ENCODE assay signal across 11 mouse cellular contexts in genomic region chr7:135580306-135581091, GRCm38 (mm10). TPM values are rescaled to one million over a fixed set of nuclear protein-coding genes. Genes with fewer than 3 reads are reported as not detected.
DNase-seq lines count a peak whose midpoint lies in the region; ATAC-seq and TF ChIP-seq lines count a peak whose summit lies in the region.
"Had no signal": no experiment of that assay in that cellular context is flagged by ENCODE, and none has a peak within 500 bp of the region (broad histone marks: within the 10 kb centered on the region; RNA-seq: fewer than 3 reads in every experiment).

No protein-coding gene starts in this region.

- TF ChIP-seq RAD21 in CH12.LX (IDR thresholded peaks at IDR 0.05; ENCODE audit: low read depth, low read length), result no peak

- no peak overlapping the region for H3K27ac ChIP-seq in CH12.LX (ENCODE audit: insufficient read depth, low read depth)
- no peak overlapping the region for H3K27ac ChIP-seq in midbrain, postnatal 0 days (ENCODE audit: low read depth, low read length)
- H3K27ac ChIP-seq: heart, adult 2 months had no signal

- ATAC-seq in monocyte, adult 5-6 weeks (replicated peaks; ENCODE audit: insufficient number of reproducible peaks, low FRiP score, low TSS enrichment, poor library complexity, severe bottlenecking), result peak; percentile 86
- ATAC-seq in midbrain, postnatal 0 days (ENCODE audit: low FRiP score), result no peak

- TF ChIP-seq EP300 in CH12.LX (IDR thresholded peaks at IDR 0.05; ENCODE audit: low read length), result no peak

- peaks cover 6 to 13% of the 10 kb centered on the region in 2 experiments for H3K4me1 ChIP-seq in CH12.LX (ENCODE audit: control insufficient read depth in 1 of 2, insufficient read depth in 2 of 2)
- H3K4me1 ChIP-seq in midbrain, postnatal 0 days (ENCODE audit: insufficient read depth, low read length), result no peaks in the 10 kb centered on the region

- H3K9me3 ChIP-seq in CH12.LX (replicated peaks; ENCODE audit: low read length), result no peaks in the 10 kb centered on the region
- no peaks in the 10 kb centered on the region for H3K9me3 ChIP-seq in midbrain, postnatal 0 days (ENCODE audit: low read length)

- H3K36me3 ChIP-seq in CH12.LX (replicated peaks in 1 of 2; ENCODE audit: control insufficient read depth in 1 of 2, insufficient read depth in 1 of 2, low read length in 1 of 2), result no peaks in the 10 kb centered on the region
- no peaks in the 10 kb centered on the region for H3K36me3 ChIP-seq in midbrain, postnatal 0 days (ENCODE audit: insufficient read depth, low read length)

- dilution Hi-C loops in CH12.LX (cut with MboI; ENCODE audit: extremely low pct_ligation_motif_present, extremely low pct_unique_long_range_greater_than_20kb, low sequenced_read_pairs), result no loop called here

- H3K4me2 ChIP-seq in CH12.LX (ENCODE audit: insufficient read depth, low read depth, poor library complexity, severe bottlenecking), result no peak overlapping the region
- no peak overlapping the region for H3K4me2 ChIP-seq in midbrain, postnatal 0 days (ENCODE audit: low read depth, low read length, poor library complexity, severe bottlenecking)

- no peaks in the 10 kb centered on the region for H3K79me2 ChIP-seq in CH12.LX (replicated peaks; ENCODE audit: control insufficient read depth, extremely low read depth, insufficient read depth, poor library complexity, severe bottlenecking)

- DNase-seq in CD4-positive helper T cell, adult 2 months (ENCODE audit: low read depth, low spot score), result peak; percentile 62
- no peak for DNase-seq in CH12.LX (ENCODE audit: extremely low read depth)
- peak; percentile 82 for DNase-seq in layer of hippocampus, adult 9-11 months
- DNase-seq in kidney, adult 9 months, result no peak
- no peak for DNase-seq in heart, adult 9 months (ENCODE audit: low spot score in 2 of 2)
- DNase-seq in midbrain, postnatal 0 days (ENCODE audit: low spot score), result no peak
- DNase-seq: heart, adult 2 months; kidney, adult 8-10 months; lung, postnatal 14 days had no signal

- no peak for TF ChIP-seq CTCF in CH12.LX (conservative IDR thresholded peaks at IDR 0.05 in 1 of 2, IDR thresholded peaks at IDR 0.05 in 1 of 2; ENCODE audit: low read depth in 2 of 2, low read length in 2 of 2)
- TF ChIP-seq CTCF in midbrain, postnatal 0 days (IDR thresholded peaks at IDR 0.05), result no peak

- no peak overlapping the region for H3K4me3 ChIP-seq in CH12.LX (replicated peaks in 1 of 3; ENCODE audit: low read depth in 2 of 3, low read length in 2 of 3, poor library complexity in 1 of 3)
- no peak overlapping the region for H3K4me3 ChIP-seq in midbrain, postnatal 0 days (ENCODE audit: low read depth, low read length)
- H3K4me3 ChIP-seq: heart, adult 2 months had no signal

- WGBS in midbrain, postnatal 0 days, result 74% methylated on average over 7 of the region's 7 CpGs

- H3K9ac ChIP-seq in CH12.LX (ENCODE audit: insufficient read depth, low read depth), result no peak overlapping the region
- no peak overlapping the region for H3K9ac ChIP-seq in midbrain, postnatal 0 days (replicated peaks; ENCODE audit: low read length, poor library complexity, severe bottlenecking)

- in situ Hi-C loops in CH12.LX (cut with MboI; ENCODE audit: low pct_ligation_motif_present, low pct_unique_long_range_greater_than_20kb, low sequenced_read_pairs), result no loop called here

- no peaks in the 10 kb centered on the region for H3K27me3 ChIP-seq in CH12.LX (replicated peaks)
- H3K27me3 ChIP-seq in midbrain, postnatal 0 days (ENCODE audit: insufficient read depth, low read length), result no peaks in the 10 kb centered on the region

- TF ChIP-seq POLR2A in CH12.LX (IDR thresholded peaks at IDR 0.05; ENCODE audit: low read depth, low read length), result no peak

TF ChIP-seq in CH12.LX, 34 proteins besides CTCF, POLR2A, EP300 and RAD21:
- TF ChIP-seq BHLHE40 (IDR thresholded peaks at IDR 0.05; ENCODE audit: low read depth, low read length) (0 out of 2 replicates have a peak, but pooled peaks have one; percentile 16), ZMIZ1 (IDR thresholded peaks at IDR 0.05; ENCODE audit: low read depth, low read length) (no peak), USF1 (IDR thresholded peaks at IDR 0.05; ENCODE audit: low read depth, low read length) (peak; percentile 37)
TF ChIP-seq in CH12.LX: peak in this region for 2.

RNA-seq across cellular contexts. Expression of gene Ptpre, which starts 43.2 kb away (rescaled TPM):
- total RNA-seq in CH12.LX (2012; rRNA removed) (5.3 and 6.9 TPM in 2 replicates), CH12.LX (2014; rRNA removed) (2.3 and 2.4 TPM in 2 replicates)
- 3.2 and 3.7 TPM in 2 replicates for polyA plus RNA-seq in CH12.LX (2012; ENCODE audit: insufficient read length, low read depth)
- 157 to 186 TPM (median 183 TPM) in 3 replicates for total RNA-seq in monocyte, adult 5-6 weeks (2017)
- 14.2 and 14.6 TPM in 2 replicates for total RNA-seq in midbrain, postnatal 0 days (2014; rRNA removed)
- polyA plus RNA-seq in midbrain, postnatal 0 days (2015; fragmentation: Nextera tagmentation; extraction: Ambion mirVana), result 7.2 and 9.2 TPM in 2 replicates

RNA-seq across cellular contexts. Expression of gene Clrn3, which starts 52.0 kb away (rescaled TPM):
- not detected in 2 replicates for total RNA-seq in CH12.LX (2012; rRNA removed)
- not detected in 2 replicates for total RNA-seq in CH12.LX (2014; rRNA removed)
- polyA plus RNA-seq in CH12.LX (2012; ENCODE audit: insufficient read length, low read depth), result not detected in 2 replicates
- total RNA-seq in monocyte, adult 5-6 weeks (2017), result not detected in 3 replicates
- not detected in 2 replicates for total RNA-seq in midbrain, postnatal 0 days (2014; rRNA removed)
- polyA plus RNA-seq in midbrain, postnatal 0 days (2015; fragmentation: Nextera tagmentation; extraction: Ambion mirVana), result not detected in 2 replicates
- total RNA-seq: heart, adult 2 months had no signal
- polyA plus RNA-seq: embryonic facial prominence, embryonic 11.5 days; heart, adult 2 months had no signal

Comparison
In these comparisons a context has a peak if more than half of its experiments do, and no peak if none do; other contexts are left out.
1. DNase-seq: peak in CD4-positive helper T cell, adult 2 months (single experiment) and layer of hippocampus, adult 9-11 months (single experiment); none in CH12.LX (single experiment), kidney, adult 9 months (single experiment), heart, adult 9 months (0 of 2) and midbrain, postnatal 0 days (single experiment).
2. RNA of gene Ptpre, which starts 43.2 kb away (total RNA-seq): 157 to 186 TPM in monocyte, adult 5-6 weeks; 14.2 to 14.6 TPM in midbrain, postnatal 0 days and 2.3 to 6.9 TPM in CH12.LX; every median in the first group is over 10 times any median in the second.